Mouse (Mus musculus): ENCODE data around the gene Mark3.

DNA sequence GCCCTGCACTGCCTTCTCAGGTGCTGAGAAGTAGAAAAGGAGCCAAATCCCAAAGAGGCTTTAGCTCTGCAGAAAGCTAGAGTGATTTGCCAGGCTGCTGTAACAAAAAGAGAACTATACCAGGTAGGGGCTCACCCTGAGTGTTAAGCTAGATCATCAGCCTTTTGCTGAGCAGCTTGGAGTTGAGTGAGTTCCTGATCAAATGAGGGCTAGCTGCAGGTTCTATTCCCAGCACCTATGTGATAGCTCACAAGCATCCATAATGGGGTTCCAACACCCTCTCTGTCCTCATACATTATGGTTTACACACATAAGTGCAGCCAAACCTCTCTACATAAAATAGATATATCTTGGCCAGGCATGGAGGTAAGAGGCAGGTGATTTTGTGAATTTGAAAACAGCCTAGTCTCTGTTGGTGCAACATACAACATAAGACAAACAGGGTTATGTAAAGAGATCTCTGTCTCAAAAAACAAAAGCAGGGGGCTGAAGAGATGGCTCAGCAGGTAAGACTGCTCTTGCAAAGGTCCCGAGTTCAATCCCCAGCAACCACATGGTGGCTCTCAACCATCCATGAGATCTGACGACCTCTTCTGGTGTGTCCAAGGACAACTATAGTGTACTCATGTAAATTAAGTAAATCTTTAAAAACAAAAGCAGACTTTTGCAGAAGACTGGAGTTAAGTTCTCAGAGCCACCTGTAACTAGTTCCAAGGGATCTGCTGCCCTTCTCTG is 25.6 kb upstream of the Mark3 start:
- TF ChIP-seq CTCF (IDR thresholded peaks at IDR 0.05; ENCODE audit: borderline replicate concordance, insufficient read depth, low read length) (no peak), POLR2A (IDR thresholded peaks at IDR 0.05; ENCODE audit: low read depth, low read length) (no peak)

Measured in embryonic fibroblast, embryonic 13.5 days (primary cell).